Mouse (Mus musculus): ENCODE results near the gene Akt3.

DNA sequence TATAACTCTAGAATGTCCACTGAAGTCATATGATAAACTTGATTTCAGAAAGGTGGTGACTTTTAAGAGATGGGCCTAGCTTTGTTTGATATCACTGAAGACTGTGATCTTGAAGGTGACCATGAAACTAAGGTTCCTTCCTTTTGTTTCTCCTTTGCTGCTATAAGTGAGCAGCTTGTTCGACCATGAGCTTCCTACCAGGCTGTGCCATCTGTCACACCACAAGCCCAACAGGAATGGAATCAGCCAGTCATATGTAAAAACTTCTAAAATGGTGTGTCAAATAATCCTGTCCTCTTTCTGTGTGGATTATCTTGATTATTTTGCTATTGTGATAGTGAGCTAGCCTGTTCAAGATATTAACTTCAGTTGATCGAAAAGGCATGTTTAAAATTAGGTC lies 222.5 kb downstream of the Akt3 start:
- TF ChIP-seq POLR2A (IDR thresholded peaks at IDR 0.05; ENCODE audit: low read depth, low read length) (no peak), CTCF (conservative IDR thresholded peaks at IDR 0.05; ENCODE audit: insufficient read depth, insufficient read length, low read depth, low read length) (no peak)
